Mouse (Mus musculus) E14TG2a.4 (cell line): ENCODE data around the gene Dcun1d4.

Experiments used
- CTCF ChIP-seq: conservative IDR thresholded peaks from 2 replicates; pipeline ENCODE4 v1.5.1; 2014; ENCODE audit warnings: low read length
- POU5F1 ChIP-seq: IDR thresholded peaks from 2 replicates; pipeline ENCODE4 v1.6.1; 2014; ENCODE audit warnings: low read length, borderline replicate concordance

DNA sequence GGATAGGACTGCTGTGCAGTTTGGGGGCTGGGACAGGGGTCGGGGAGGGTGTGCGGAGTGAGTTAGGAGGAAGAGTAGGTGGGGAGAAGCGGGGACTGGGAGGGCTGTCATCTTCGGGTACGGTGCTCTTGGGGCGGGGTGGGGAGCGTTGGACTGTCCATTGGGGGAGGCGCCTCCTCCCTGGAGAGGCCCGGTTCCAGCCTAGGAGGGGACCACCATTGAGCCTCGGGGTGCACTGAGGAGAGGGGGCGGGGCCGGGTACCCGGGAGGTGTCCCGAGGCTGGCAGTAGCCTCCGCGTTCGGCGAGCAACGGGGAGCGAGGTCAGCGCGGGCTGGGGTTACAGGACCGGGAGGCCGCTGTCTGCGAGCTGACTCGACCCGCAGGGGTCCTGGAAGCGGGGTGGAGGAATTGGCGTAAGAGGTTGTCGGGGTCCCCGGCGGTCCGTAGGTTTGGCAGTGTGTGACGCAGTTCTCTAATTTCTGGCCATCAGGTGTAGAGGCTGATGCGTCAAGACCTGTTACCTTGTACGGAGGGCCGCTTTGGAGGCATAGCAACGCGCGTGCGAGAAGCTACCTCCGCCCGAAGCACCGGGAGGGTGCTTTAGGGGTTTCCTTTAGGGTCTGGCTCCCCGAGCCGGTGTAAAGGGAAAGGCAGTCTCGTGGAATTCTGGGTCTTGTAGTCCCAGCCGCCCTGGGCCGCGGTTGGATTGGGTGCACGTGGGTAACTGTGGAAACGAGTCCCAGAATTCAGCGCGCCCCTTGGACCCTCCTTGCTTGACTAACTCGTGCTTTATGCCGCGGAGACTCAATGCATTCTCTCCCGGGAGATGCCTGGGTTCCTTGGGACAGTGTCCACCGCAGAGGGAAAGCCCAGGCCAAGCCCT is 11.3 kb downstream of the Dcun1d4 start:
- TF ChIP-seq CTCF (no peak), POU5F1 (no peak)
